Mouse (Mus musculus): Measurements from ENCODE around the gene Psen2. TPM values are rescaled to one million over a fixed set of nuclear protein-coding genes. Genes with fewer than 3 reads are reported as not detected.

Psen2 gene
- polyA plus RNA-seq, 1 experiment = 3.1 TPM

DNA sequence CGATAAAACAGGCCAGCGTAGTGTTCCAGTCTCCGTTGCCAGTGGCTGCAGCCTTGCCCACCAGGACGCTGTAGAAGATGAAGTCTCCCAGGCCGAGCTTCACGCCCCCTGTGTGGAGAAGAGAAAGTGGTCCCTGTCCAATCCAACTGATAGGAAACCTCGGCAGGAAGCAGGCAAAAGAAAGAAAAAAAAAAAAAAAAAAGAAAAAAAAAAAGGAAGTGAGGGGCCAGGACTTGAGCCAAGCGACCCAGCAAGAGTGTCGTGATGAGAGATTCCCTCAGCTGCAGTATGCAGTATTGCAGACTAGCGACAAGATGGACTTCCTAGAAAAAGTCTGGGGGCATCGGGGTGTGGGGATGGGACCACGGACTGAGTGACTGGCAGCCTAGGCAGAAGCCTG, 34.4 kb downstream of the Psen2 start:
- Histone ChIP-seq H3K79me2 (ENCODE audit: control insufficient read depth, insufficient read depth) (no peaks in the 10 kb centered on the region), H3K36me3 (ENCODE audit: control insufficient read depth, insufficient read depth) (no peaks in the 10 kb centered on the region), H3K79me3 (ENCODE audit: low read depth) (no peaks in the 10 kb centered on the region), H3K27me3 (ENCODE audit: control insufficient read depth, insufficient read depth, insufficient read length) (peaks cover 22% of the 10 kb centered on the region), H3K4me3 (ENCODE audit: insufficient read depth, poor library complexity, severe bottlenecking) (no peak overlapping the region), H3ac (ENCODE audit: control insufficient read depth, insufficient read length, low read depth) (no peak overlapping the region)
- TF ChIP-seq MYOG (IDR thresholded peaks at IDR 0.05; ENCODE audit: control insufficient read depth, extremely low read depth, insufficient read length) (no peak), FOSL1 (IDR thresholded peaks at IDR 0.05; ENCODE audit: insufficient read depth, low read length, poor library complexity, severe bottlenecking) (no peak), MYOD1 (IDR thresholded peaks at IDR 0.05; ENCODE audit: control insufficient read depth, insufficient read length, low read depth) (no peak), CTCF (IDR thresholded peaks at IDR 0.05; ENCODE audit: control insufficient read depth, insufficient read depth, insufficient read length) (no peak), MAX (IDR thresholded peaks at IDR 0.05) (no peak), CEBPB (IDR thresholded peaks at IDR 0.05; ENCODE audit: low read depth) (no peak), USF1 (IDR thresholded peaks at IDR 0.05; ENCODE audit: low read depth) (no peak)

DNA sequence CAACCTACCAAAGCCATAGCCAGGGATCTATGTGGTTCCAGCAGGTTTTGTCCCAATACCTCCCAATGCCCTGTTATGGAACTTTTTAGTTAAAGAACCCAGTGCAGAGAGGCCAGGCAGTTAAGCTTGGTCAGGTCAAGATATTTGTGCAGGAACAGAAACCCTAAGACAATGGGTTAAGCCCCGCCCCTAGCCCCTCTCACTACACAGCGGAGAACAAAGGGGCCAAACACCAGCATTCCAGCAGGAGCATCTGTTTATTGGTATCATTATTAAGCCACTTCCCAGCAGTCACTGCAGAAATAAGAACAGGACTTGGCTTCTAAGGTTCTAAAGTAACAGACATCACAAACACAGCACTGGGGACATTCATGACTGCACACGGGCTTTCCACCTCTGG, 36.5 kb downstream of the Psen2 start:
- Histone ChIP-seq H3K79me2 (ENCODE audit: control insufficient read depth, insufficient read depth) (no peaks in the 10 kb centered on the region), H3K79me3 (ENCODE audit: low read depth) (no peaks in the 10 kb centered on the region), H3K36me3 (ENCODE audit: control insufficient read depth, insufficient read depth) (no peaks in the 10 kb centered on the region), H3ac (ENCODE audit: control insufficient read depth, insufficient read length, low read depth) (no peak overlapping the region), H3K4me3 (ENCODE audit: insufficient read depth, poor library complexity, severe bottlenecking) (no peak overlapping the region), H3K27me3 (ENCODE audit: control insufficient read depth, insufficient read depth, insufficient read length) (peaks cover 21% of the 10 kb centered on the region)
- TF ChIP-seq FOSL1 (IDR thresholded peaks at IDR 0.05; ENCODE audit: insufficient read depth, low read length, poor library complexity, severe bottlenecking) = no peak
- no peak for TF ChIP-seq MYOG (IDR thresholded peaks at IDR 0.05; ENCODE audit: control insufficient read depth, extremely low read depth, insufficient read length)
- no peak for TF ChIP-seq USF1 (IDR thresholded peaks at IDR 0.05; ENCODE audit: low read depth)
- TF ChIP-seq MAX (IDR thresholded peaks at IDR 0.05) = no peak
- no peak for TF ChIP-seq CEBPB (IDR thresholded peaks at IDR 0.05; ENCODE audit: low read depth)
- TF ChIP-seq CTCF (IDR thresholded peaks at IDR 0.05; ENCODE audit: control insufficient read depth, insufficient read depth, insufficient read length) = no peak
- TF ChIP-seq MYOD1 (IDR thresholded peaks at IDR 0.05; ENCODE audit: control insufficient read depth, insufficient read length, low read depth) = no peak

DNA sequence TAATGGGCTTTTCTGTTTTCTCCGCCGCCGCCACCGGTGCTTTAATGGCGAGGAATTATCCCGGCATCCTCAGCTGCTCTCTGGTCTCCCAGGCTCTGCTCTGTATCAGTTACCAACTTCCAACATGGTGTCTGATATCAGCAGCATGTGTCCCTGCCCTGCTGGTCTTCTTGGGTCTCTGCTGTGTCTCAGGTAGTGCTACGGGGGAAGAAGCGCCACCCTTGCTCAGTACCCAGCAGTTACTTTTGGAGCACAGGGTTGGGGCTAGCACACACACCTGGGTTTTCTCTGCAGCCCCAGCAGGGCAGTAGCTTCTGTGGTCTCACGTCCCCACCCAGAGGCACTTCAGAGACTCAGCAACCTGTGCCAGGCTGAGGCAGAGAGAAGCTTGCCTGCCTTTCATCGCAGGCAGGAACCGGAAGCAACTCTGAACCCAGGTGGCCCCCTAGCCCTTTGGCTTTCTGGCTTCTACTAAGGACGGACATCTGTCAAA, 37.0 kb downstream of the Psen2 start:
- no peaks in the 10 kb centered on the region for H3K79me2 ChIP-seq (ENCODE audit: control insufficient read depth, insufficient read depth)
- H3ac ChIP-seq (ENCODE audit: control insufficient read depth, insufficient read length, low read depth) = no peak overlapping the region
- no peak for TF ChIP-seq MYOG (IDR thresholded peaks at IDR 0.05; ENCODE audit: control insufficient read depth, extremely low read depth, insufficient read length)
- TF ChIP-seq USF1 (IDR thresholded peaks at IDR 0.05; ENCODE audit: low read depth) = no peak
- TF ChIP-seq CEBPB (IDR thresholded peaks at IDR 0.05; ENCODE audit: low read depth) = no peak
- TF ChIP-seq MAX (IDR thresholded peaks at IDR 0.05) = no peak
- TF ChIP-seq FOSL1 (IDR thresholded peaks at IDR 0.05; ENCODE audit: insufficient read depth, low read length, poor library complexity, severe bottlenecking) = no peak
- TF ChIP-seq CTCF (IDR thresholded peaks at IDR 0.05; ENCODE audit: control insufficient read depth, insufficient read depth, insufficient read length) = no peak
- TF ChIP-seq MYOD1 (IDR thresholded peaks at IDR 0.05; ENCODE audit: control insufficient read depth, insufficient read length, low read depth) = no peak
- no peaks in the 10 kb centered on the region for H3K36me3 ChIP-seq (ENCODE audit: control insufficient read depth, insufficient read depth)
- no peaks in the 10 kb centered on the region for H3K79me3 ChIP-seq (ENCODE audit: low read depth)
- no peak overlapping the region for H3K4me3 ChIP-seq (ENCODE audit: insufficient read depth, poor library complexity, severe bottlenecking)
- peaks cover 25% of the 10 kb centered on the region for H3K27me3 ChIP-seq (ENCODE audit: control insufficient read depth, insufficient read depth, insufficient read length)

DNA sequence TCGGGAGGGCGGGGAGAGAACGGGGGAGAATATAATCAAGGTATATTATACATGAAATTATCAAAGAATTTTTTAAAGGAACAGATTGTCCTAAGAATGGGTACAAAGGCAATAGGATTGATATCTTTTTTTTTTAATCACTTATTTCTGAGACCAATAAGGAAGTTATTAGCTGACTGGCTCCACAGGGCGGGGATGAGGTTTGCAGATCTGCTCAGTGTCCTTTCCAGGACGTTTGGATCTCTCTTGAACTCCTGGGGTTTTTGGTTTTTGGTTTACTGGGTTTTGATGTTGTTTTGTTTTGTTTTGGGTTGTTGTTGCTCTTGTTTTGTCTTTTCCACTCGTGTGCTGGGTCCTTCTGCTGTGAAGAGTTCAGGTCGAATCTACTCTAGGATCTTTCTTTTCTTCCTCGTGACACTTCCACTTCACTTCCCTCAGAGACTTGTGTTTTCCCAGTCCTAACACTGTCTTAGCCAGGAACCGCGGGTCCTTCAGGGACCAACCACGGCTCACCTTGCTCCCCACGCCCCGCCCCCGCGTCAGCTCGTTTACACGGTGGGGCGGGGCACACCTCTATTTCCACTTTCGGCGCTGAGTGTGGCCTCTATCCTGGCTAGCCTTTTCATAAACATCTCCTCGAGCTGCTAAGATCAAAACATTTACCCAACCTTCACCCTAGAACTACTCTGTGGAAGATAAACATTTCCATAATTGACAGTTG, 37.6 kb downstream of the Psen2 start:
- Histone ChIP-seq H3ac (ENCODE audit: control insufficient read depth, insufficient read length, low read depth) (no peak overlapping the region), H3K79me2 (ENCODE audit: control insufficient read depth, insufficient read depth) (no peaks in the 10 kb centered on the region), H3K27me3 (ENCODE audit: control insufficient read depth, insufficient read depth, insufficient read length) (peaks cover 31% of the 10 kb centered on the region), H3K4me3 (ENCODE audit: insufficient read depth, poor library complexity, severe bottlenecking) (no peak overlapping the region), H3K36me3 (ENCODE audit: control insufficient read depth, insufficient read depth) (no peaks in the 10 kb centered on the region), H3K79me3 (ENCODE audit: low read depth) (no peaks in the 10 kb centered on the region)
- TF ChIP-seq MYOG (IDR thresholded peaks at IDR 0.05; ENCODE audit: control insufficient read depth, extremely low read depth, insufficient read length) (no peak), FOSL1 (IDR thresholded peaks at IDR 0.05; ENCODE audit: insufficient read depth, low read length, poor library complexity, severe bottlenecking) (no peak), USF1 (IDR thresholded peaks at IDR 0.05; ENCODE audit: low read depth) (no peak), MAX (IDR thresholded peaks at IDR 0.05) (no peak), CTCF (IDR thresholded peaks at IDR 0.05; ENCODE audit: control insufficient read depth, insufficient read depth, insufficient read length) (no peak), MYOD1 (IDR thresholded peaks at IDR 0.05; ENCODE audit: control insufficient read depth, insufficient read length, low read depth) (no peak), CEBPB (IDR thresholded peaks at IDR 0.05; ENCODE audit: low read depth) (no peak)

DNA sequence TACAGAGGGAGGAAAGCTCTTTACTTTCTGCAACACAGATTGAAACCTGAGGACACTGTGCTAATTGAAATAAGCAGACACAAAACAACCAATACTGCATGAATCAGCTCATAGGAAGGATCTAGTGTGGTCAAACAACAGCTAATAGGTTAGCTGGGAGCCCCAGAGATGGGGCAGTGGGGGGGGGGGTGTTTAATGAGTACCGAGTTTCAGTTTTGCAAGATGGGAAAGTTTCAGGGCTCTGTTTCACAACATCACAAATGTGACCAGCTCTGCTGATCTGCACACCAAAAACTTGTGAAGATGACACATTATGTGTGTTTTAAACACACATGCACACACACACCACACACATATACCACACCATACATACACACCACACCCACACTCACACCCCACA, 41.2 kb downstream of the Psen2 start:
- Histone ChIP-seq H3K4me3 (ENCODE audit: insufficient read depth, poor library complexity, severe bottlenecking) (no peak overlapping the region), H3K79me2 (ENCODE audit: control insufficient read depth, insufficient read depth) (no peaks in the 10 kb centered on the region), H3ac (ENCODE audit: control insufficient read depth, insufficient read length, low read depth) (no peak overlapping the region), H3K27me3 (ENCODE audit: control insufficient read depth, insufficient read depth, insufficient read length) (peaks cover 36% of the 10 kb centered on the region), H3K36me3 (ENCODE audit: control insufficient read depth, insufficient read depth) (no peaks in the 10 kb centered on the region), H3K79me3 (ENCODE audit: low read depth) (no peaks in the 10 kb centered on the region)
- TF ChIP-seq MAX (IDR thresholded peaks at IDR 0.05) = no peak
- TF ChIP-seq USF1 (IDR thresholded peaks at IDR 0.05; ENCODE audit: low read depth) = no peak
- no peak for TF ChIP-seq FOSL1 (IDR thresholded peaks at IDR 0.05; ENCODE audit: insufficient read depth, low read length, poor library complexity, severe bottlenecking)
- no peak for TF ChIP-seq MYOD1 (IDR thresholded peaks at IDR 0.05; ENCODE audit: control insufficient read depth, insufficient read length, low read depth)
- TF ChIP-seq CEBPB (IDR thresholded peaks at IDR 0.05; ENCODE audit: low read depth) = no peak
- no peak for TF ChIP-seq MYOG (IDR thresholded peaks at IDR 0.05; ENCODE audit: control insufficient read depth, extremely low read depth, insufficient read length)
- TF ChIP-seq CTCF (IDR thresholded peaks at IDR 0.05; ENCODE audit: control insufficient read depth, insufficient read depth, insufficient read length) = no peak
